Mouse (Mus musculus) liver, embryonic 11.5 days (tissue): ENCODE data around the gene Prr27. TPM values are rescaled to one million over a fixed set of nuclear protein-coding genes. Genes with fewer than 3 reads are reported as not detected.

ENCODE experiments used
- ATAC-seq: fragments of 200-750 bp; cut with Nextera tagmentation; replicated peaks from 2 replicates; pipeline ENCODE4 v1.8.0; 2017; ENCODE audit warnings: moderate number of reproducible peaks, mild to moderate bottlenecking, moderate TSS enrichment, moderate library complexity; ENCODE audit not compliant: low FRiP score
- DNase-seq: peaks from one replicate; pipeline ENCODE4 v3.0.0-alpha.2; 2017; ENCODE audit warnings: low spot score
- H3K27ac ChIP-seq: fragments of 300-500 bp; sonication (generic); 2 replicates; pipeline ENCODE4 v1.5.1; 2014; ENCODE audit warnings: mild to moderate bottlenecking, low read depth, low read length, control low read depth
- H3K27me3 ChIP-seq: fragments of 300-500 bp; sonication (generic); replicated peaks from 2 replicates; pipeline ENCODE4 v1.6.1; 2014; ENCODE audit warnings: low read length, mixed read lengths; ENCODE audit not compliant: control insufficient read depth, insufficient read depth
- H3K36me3 ChIP-seq: fragments of 300-500 bp; sonication (generic); 2 replicates; pipeline ENCODE4 v1.6.1; 2014; ENCODE audit warnings: mild to moderate bottlenecking, low read length, moderate library complexity, mixed read lengths; ENCODE audit not compliant: control insufficient read depth, insufficient read depth
- H3K4me1 ChIP-seq: fragments of 300-500 bp; sonication (generic); replicated peaks from 2 replicates; pipeline ENCODE4 v1.6.1; 2014; ENCODE audit warnings: low read length, mixed read lengths; ENCODE audit not compliant: control insufficient read depth, insufficient read depth
- H3K4me2 ChIP-seq: fragments of 300-500 bp; sonication (generic); 2 replicates; pipeline ENCODE4 v1.6.1; 2014; ENCODE audit warnings: mild to moderate bottlenecking, control low read depth, moderate library complexity
- H3K4me3 ChIP-seq: fragments of 300-500 bp; sonication (generic); 2 replicates; pipeline ENCODE4 v1.5.1; 2014; ENCODE audit warnings: low read depth, low read length, control low read depth
- H3K9ac ChIP-seq: fragments of 300-500 bp; sonication (generic); 2 replicates; pipeline ENCODE4 v1.6.1; 2014; ENCODE audit warnings: low read depth, low read length, control low read depth
- H3K9me3 ChIP-seq: fragments of 300-500 bp; sonication (generic); 2 replicates; pipeline ENCODE4 v1.6.1; 2016; ENCODE audit warnings: low read length, inconsistent platforms, mixed read lengths; ENCODE audit not compliant: control insufficient read depth
- WGBS: fragments of 180-500 bp; shearing (Covaris S2); extraction: QIAGEN DNeasy Blood & Tissue Kit; methylation state at CpG from one replicate; pipeline ENCODE4 v1.1.7; 2014; 5-methylcytosine and 5-hydroxymethylcytosine counted together
- polyA plus RNA-seq: library from polyadenylated mRNA; unstranded; fragments of >200 nt; fragmentation: Nextera tagmentation; extraction: Ambion mirVana; gene quantifications from 2 replicates; pipeline ENCODE4 v1.2.1, GENCODE M21; 2014

Gene Prr27
- polyA plus RNA-seq, result not detected in 2 replicates

DNA sequence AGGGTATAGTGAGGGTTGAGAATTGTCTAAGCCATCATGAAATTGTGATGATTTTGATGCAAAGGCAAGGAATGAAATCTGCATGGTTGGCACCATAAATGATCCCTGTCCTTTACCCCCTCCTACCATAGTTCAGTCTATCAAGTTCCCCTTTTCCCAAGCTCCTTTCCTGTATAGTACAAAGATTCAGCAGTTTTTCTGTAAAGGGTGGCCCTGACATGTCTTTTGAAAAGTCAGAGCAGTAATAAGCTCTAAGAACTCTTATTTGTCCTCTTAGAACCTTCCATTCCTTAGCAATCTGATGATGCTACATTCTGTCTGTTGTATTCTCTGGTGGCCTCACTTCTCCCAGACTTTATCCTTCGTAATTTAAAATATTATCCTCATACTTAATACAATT is at the start of gene Prr27:
Gene Prr27, plus strand, starts transcription at position 301 of the 400 bp plus-strand sequence.
- Histone ChIP-seq H3K9me3 (no peaks in the 10 kb centered on the region), H3K9ac (no peak within 1 kb of the TSS), H3K27ac (no peak within 1 kb of the TSS), H3K36me3 (no peaks in the 10 kb centered on the region), H3K4me1 (no peaks in the 10 kb centered on the region), H3K4me3 (no peak within 1 kb of the TSS), H3K27me3 (no peaks in the 10 kb centered on the region), H3K4me2 (no peak within 1 kb of the TSS)
- 57% methylated on average over 1 of the region's 1 CpGs for WGBS
- DNase-seq (no peak), ATAC-seq (no peak)

DNA sequence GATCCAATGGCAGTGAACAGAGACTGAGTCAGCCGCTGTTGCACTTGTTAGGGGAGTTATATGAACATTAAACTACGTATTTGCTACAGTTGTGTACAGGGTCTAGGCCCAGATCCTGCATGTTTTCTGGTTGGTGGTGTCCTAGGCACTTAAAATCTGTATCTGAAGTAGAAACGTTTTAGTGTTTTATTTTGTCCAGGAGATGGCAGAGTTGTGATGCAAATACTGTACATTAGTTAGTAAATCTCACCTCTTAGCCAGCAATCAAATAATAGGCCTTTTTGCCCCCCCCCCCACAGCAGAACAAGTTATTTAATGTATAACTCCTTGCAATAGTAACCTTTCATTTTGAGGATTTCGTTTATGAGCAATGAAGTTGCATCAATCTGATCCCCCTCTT is 42.8 kb upstream of the Prr27 start:
- no peak overlapping the region for H3K4me3 ChIP-seq
- no peaks in the 10 kb centered on the region for H3K9me3 ChIP-seq
- H3K4me2 ChIP-seq, result no peak overlapping the region
- ATAC-seq (no peak), DNase-seq (no peak)
- H3K36me3 ChIP-seq, result no peaks in the 10 kb centered on the region
- no peaks in the 10 kb centered on the region for H3K4me1 ChIP-seq
- H3K27ac ChIP-seq, result no peak overlapping the region
- WGBS, result 52% methylated on average over 4 of the region's 4 CpGs
- no peaks in the 10 kb centered on the region for H3K27me3 ChIP-seq
- no peak overlapping the region for H3K9ac ChIP-seq

DNA sequence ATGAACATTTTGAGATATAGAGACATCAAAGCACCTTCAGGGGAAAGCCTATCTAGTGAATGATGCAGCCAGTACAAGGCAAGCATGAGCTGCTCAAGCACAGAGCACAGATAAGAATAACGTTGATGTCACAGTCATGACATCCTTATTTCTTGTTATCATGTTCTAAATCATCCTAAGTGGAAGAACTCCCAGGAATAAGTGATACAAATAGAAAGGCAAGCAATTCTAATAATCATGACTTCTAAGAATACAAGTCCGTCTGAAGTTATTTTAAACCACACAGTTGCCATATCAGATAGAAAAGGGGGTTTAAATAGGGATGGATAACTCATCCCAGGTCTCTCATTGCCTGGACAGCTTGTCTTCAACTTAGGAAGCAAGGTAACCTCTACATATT is 17.7 kb upstream of the Prr27 start, which contains the start of gene Csn1s2b:
Gene Csn1s2b, plus strand, starts transcription at position 301 of the 400 bp plus-strand sequence.
- Histone ChIP-seq H3K27ac (no peak within 1 kb of the TSS), H3K27me3 (no peaks in the 10 kb centered on the region), H3K9ac (no peak within 1 kb of the TSS), H3K4me3 (no peak within 1 kb of the TSS), H3K4me1 (no peaks in the 10 kb centered on the region), H3K36me3 (no peaks in the 10 kb centered on the region), H3K9me3 (no peaks in the 10 kb centered on the region), H3K4me2 (no peak within 1 kb of the TSS)
- 59% methylated on average over 2 of the region's 2 CpGs for whole genome bisulfite sequencing
- ATAC-seq (no peak), DNase-seq (no peak)

DNA sequence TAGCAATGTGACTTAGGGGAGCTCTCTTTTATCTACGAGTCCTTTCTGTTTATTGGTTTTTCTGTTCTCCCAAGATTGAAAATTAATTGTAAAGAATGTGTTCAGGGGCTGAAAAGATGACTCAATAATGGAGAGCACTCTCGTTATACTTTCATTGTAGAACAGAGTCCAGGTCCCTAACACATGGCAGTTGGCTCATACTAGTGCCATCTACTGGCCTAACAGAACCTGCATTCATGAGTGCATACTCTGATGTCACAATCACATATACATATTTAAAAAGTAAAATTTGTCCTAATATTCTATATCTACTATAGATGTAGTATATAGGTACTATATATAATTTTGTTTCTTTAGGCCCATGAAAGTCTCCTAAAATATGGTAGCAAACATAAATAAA is 16.2 kb upstream of the Prr27 start:
- H3K4me2 ChIP-seq, result no peak overlapping the region
- no peaks in the 10 kb centered on the region for H3K4me1 ChIP-seq
- no peaks in the 10 kb centered on the region for H3K27me3 ChIP-seq
- no peaks in the 10 kb centered on the region for H3K9me3 ChIP-seq
- no peak overlapping the region for H3K27ac ChIP-seq
- DNase-seq (no peak), ATAC-seq (no peak)
- 50% methylated on average over 2 of the region's 2 CpGs for WGBS
- no peak overlapping the region for H3K9ac ChIP-seq
- H3K36me3 ChIP-seq, result no peaks in the 10 kb centered on the region
- no peak overlapping the region for H3K4me3 ChIP-seq

DNA sequence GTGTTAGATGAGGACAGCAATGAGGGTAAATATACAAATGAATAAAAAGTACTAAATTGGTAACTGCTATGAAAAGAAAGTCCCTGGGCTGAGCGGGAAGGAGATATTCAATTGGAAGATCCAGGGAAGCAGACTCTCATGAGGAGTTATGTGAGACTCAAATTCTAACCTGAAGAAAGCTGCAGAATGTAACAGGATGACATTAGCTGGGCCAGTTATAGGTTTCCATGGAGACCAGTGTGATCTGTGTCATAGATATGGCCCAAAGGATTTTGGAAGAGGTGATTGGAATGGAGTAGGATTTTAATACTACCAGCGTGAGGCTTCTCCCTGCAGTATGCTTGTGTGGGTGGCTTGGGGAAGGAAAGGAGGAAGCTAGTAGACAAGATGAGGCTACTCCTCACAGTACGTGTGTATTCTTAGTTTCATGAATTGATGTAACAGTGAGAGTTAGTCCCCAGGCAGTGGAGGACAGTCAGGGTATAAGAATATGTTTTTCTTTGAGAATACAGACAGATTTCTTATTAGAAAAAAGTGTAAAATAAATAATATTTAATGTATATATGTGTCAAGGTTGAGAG is 29.7 kb downstream of the Prr27 start:
- no peak for ATAC-seq

DNA sequence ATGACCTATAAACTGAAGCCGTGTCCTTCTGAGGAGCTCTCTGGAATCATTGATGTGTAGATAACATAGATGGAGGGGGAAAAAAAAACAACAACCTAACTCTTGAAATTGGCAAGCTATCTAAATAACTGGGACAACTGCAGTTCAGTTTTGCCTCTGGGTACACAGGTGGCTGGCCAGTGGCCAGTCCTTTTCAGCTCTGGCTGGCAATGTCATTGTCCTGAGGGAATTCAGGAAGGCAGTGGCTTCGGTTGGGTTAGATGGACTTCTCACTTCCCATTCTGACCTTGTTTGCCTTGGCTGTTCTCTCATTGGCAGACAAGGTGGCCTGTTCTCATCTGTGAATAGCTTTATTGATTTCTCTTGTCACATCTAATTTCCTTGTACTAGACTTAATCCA is 44.6 kb downstream of the Prr27 start:
- no peak overlapping the region for H3K27ac ChIP-seq
- no peak for DNase-seq
- H3K4me2 ChIP-seq, result no peak overlapping the region
- no peaks in the 10 kb centered on the region for H3K36me3 ChIP-seq
- H3K27me3 ChIP-seq, result no peaks in the 10 kb centered on the region
- no peak overlapping the region for H3K4me3 ChIP-seq
- ATAC-seq, result no peak
- 82% methylated on average over 2 of the region's 2 CpGs for WGBS
- no peak overlapping the region for H3K9ac ChIP-seq
- H3K9me3 ChIP-seq, result no peaks in the 10 kb centered on the region
- H3K4me1 ChIP-seq, result no peaks in the 10 kb centered on the region

More for the DNA sequence above, 29.7 kb downstream of the Prr27 start:
- H3K4me1 ChIP-seq, result no peaks in the 10 kb centered on the region
- DNase-seq, result no peak
- whole genome bisulfite sequencing, result 71% methylated on average over 3 of the region's 3 CpGs
- no peaks in the 10 kb centered on the region for H3K36me3 ChIP-seq
- H3K4me3 ChIP-seq, result no peak overlapping the region
- H3K27me3 ChIP-seq, result no peaks in the 10 kb centered on the region
- no peak overlapping the region for H3K27ac ChIP-seq
- no peak overlapping the region for H3K9ac ChIP-seq
- H3K4me2 ChIP-seq, result no peak overlapping the region
- H3K9me3 ChIP-seq, result no peaks in the 10 kb centered on the region

DNA sequence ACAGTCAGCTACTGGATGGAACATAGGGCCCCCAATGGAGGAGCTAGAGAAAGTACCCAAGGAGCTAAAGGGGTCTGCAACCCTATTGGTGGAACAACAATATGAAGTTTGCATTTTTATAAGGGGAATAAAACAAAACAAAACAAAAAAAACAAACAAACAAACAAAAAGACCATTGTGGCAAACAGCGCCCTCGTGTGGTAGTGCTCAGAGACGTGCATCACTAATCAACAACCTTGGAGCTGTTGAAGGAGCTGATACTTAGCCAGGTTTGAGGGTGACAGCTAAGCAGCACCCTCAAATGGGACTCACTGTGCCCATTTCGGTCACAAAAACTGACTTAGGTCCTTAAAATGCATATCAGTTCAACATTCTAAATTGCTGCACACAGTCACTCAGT is 45.9 kb downstream of the Prr27 start:
- Histone ChIP-seq H3K9me3 (no peaks in the 10 kb centered on the region), H3K9ac (no peak overlapping the region), H3K36me3 (no peaks in the 10 kb centered on the region), H3K4me2 (no peak overlapping the region), H3K4me3 (no peak overlapping the region), H3K27ac (no peak overlapping the region), H3K27me3 (no peaks in the 10 kb centered on the region), H3K4me1 (no peaks in the 10 kb centered on the region)
- 27% methylated on average over 4 of the region's 4 CpGs for WGBS
- ATAC-seq (no peak), DNase-seq (no peak)

DNA sequence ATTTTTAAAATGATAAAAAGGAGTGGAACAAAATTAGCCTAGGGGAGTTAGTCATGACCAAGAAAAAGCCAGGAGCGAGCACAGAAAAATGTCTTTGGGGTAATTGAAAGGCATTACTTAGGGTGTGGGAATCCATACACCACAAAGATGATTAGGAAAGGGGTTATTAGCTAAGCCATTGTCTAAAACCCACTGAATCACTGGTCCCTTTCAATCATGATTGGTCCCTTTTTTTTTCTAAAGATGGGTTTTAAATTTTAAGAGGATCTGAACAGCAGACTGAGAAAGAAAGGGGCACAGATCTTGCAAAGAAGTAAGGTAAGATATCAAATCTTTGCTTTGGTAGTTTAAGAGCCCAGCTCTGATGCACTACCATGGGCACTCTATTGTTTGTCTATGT is 59.2 kb downstream of the Prr27 start, which contains the start of gene Odam:
Gene Odam, plus strand, starts transcription at position 301 of the 400 bp plus-strand sequence.
- Histone ChIP-seq H3K4me2 (no peak within 1 kb of the TSS), H3K36me3 (no peaks in the 10 kb centered on the region), H3K27me3 (no peaks in the 10 kb centered on the region), H3K9ac (no peak within 1 kb of the TSS), H3K4me1 (no peaks in the 10 kb centered on the region), H3K9me3 (no peaks in the 10 kb centered on the region), H3K4me3 (no peak within 1 kb of the TSS), H3K27ac (no peak within 1 kb of the TSS)
- 86% methylated on average over 1 of the region's 1 CpGs for WGBS
- no peak for ATAC-seq
- DNase-seq, result no peak
